7 mouse cellular contexts compared by ENCODE assay signal in genomic region chr17:35919060-35919715, GRCm38 (mm10). TPM values are rescaled to one million over a fixed set of nuclear protein-coding genes. Genes with fewer than 3 reads are reported as not detected.
DNase-seq lines count a peak whose midpoint lies in the region; ATAC-seq lines count a peak whose summit lies in the region.

No protein-coding gene starts in this region.

- H3K9ac ChIP-seq in intestine, embryonic 16.5 days (ENCODE audit: low read depth, low read length) = peak overlapping the region; percentile 71
- peak overlapping the region; percentile 99 for H3K9ac ChIP-seq in midbrain, embryonic 11.5 days (ENCODE audit: low read length)

- peaks cover 30% of the 10 kb centered on the region for H3K4me1 ChIP-seq in intestine, embryonic 16.5 days (ENCODE audit: control insufficient read depth, insufficient read depth, low read length)
- H3K4me1 ChIP-seq in midbrain, embryonic 11.5 days (ENCODE audit: control insufficient read depth, insufficient read depth, low read length) = peaks cover 21% of the 10 kb centered on the region

- intact Hi-C loops in gastrocnemius, postnatal 36 days (cut with DNase I) = no loop called here
- intact Hi-C loops in left cerebral cortex, postnatal 36 days (cut with DNase I) = loop anchor here (5.0 kb wide), 1 partner anchor 82 kb away; the partner anchor contains the start of gene Tubb5

- peak overlapping the region; percentile 98 for H3K27ac ChIP-seq in intestine, embryonic 16.5 days (ENCODE audit: low read length)
- peak overlapping the region; percentile 87 for H3K27ac ChIP-seq in midbrain, embryonic 11.5 days (ENCODE audit: low read depth, low read length)

- ATAC-seq in intestine, embryonic 16.5 days = peak; percentile 30
- ATAC-seq in midbrain, embryonic 11.5 days (ENCODE audit: low FRiP score) = peak; percentile 51

- H3K9me3 ChIP-seq in intestine, embryonic 16.5 days (ENCODE audit: control insufficient read depth, low read length) = no peaks in the 10 kb centered on the region
- no peaks in the 10 kb centered on the region for H3K9me3 ChIP-seq in midbrain, embryonic 11.5 days (ENCODE audit: control insufficient read depth, low read length)

- H3K36me3 ChIP-seq in intestine, embryonic 16.5 days (ENCODE audit: control insufficient read depth, insufficient read depth, low read length) = peaks cover 4% of the 10 kb centered on the region; the same call in 1 of the 2 replicates
- H3K36me3 ChIP-seq in midbrain, embryonic 11.5 days (ENCODE audit: control insufficient read depth, insufficient read depth, low read length) = peaks cover 10% of the 10 kb centered on the region

- H3K27me3 ChIP-seq in intestine, embryonic 16.5 days (replicated peaks; ENCODE audit: control insufficient read depth, insufficient read depth, low read length) = no peaks in the 10 kb centered on the region
- H3K27me3 ChIP-seq in midbrain, embryonic 11.5 days (ENCODE audit: control insufficient read depth, insufficient read depth, low read length) = no peaks in the 10 kb centered on the region

- H3K4me3 ChIP-seq in intestine, embryonic 16.5 days (ENCODE audit: low read length) = peak overlapping the region; percentile 75
- peak overlapping the region; percentile 77 for H3K4me3 ChIP-seq in midbrain, embryonic 11.5 days (ENCODE audit: low read depth, low read length)

- peak overlapping the region; percentile 78 for H3K4me2 ChIP-seq in intestine, embryonic 16.5 days (ENCODE audit: low read depth, low read length)
- H3K4me2 ChIP-seq in midbrain, embryonic 11.5 days = peak overlapping the region; percentile 85

- 8% methylated on average over 7 of the region's 7 CpGs for WGBS in intestine, embryonic 16.5 days
- 15% methylated on average over 7 of the region's 7 CpGs for WGBS in midbrain, embryonic 11.5 days

- peak; percentile 96 for DNase-seq in adrenal gland, adult 2 months
- peak; percentile 94 for DNase-seq in embryo, embryonic 11.5 days (ENCODE audit: low read depth, low spot score)
- DNase-seq in gastrocnemius, postnatal 36 days = peak; percentile 83 to 94
- DNase-seq in left cerebral cortex, postnatal 36 days (ENCODE audit: low spot score in 2 of 2) = peak; percentile 88 to 90
- peak; percentile 99 for DNase-seq in midbrain, embryonic 11.5 days (ENCODE audit: low spot score, missing footprints)
- peak; percentile 98 for DNase-seq in skeletal muscle tissue, adult 2 months (ENCODE audit: low read depth, low spot score)

RNA-seq across cellular contexts. Expression of gene Ppp1r10, which starts 3.0 kb away (rescaled TPM):
- total RNA-seq in adrenal gland, adult 2 months (2021) = 100 to 1,000 TPM in 1 of 2 experiments, 10 to 100 TPM in 1; 64.6 to 140 TPM
- 24.7 and 32.8 TPM in 2 replicates for polyA plus RNA-seq in adrenal gland, adult 2 months (2012; rRNA removed)
- total RNA-seq in gastrocnemius, postnatal 36 days (2021) = 10 to 100 TPM; 17.8 to 19.2 TPM
- 28.8 and 30.1 TPM in 2 replicates for polyA plus RNA-seq in intestine, embryonic 16.5 days (2015; fragmentation: Nextera tagmentation; extraction: Ambion mirVana)
- total RNA-seq in left cerebral cortex, postnatal 36 days (2021) = 10 to 100 TPM; 62.5 to 84.5 TPM
- polyA plus RNA-seq in midbrain, embryonic 11.5 days (2014; fragmentation: Nextera tagmentation; extraction: Ambion mirVana) = 44.3 TPM in 2 replicates

RNA-seq across cellular contexts. Expression of gene Mrps18b, which starts 3.0 kb away (rescaled TPM):
- total RNA-seq in adrenal gland, adult 2 months (2021) = 100 to 1,000 TPM; 111 to 114 TPM
- polyA plus RNA-seq in adrenal gland, adult 2 months (2012; rRNA removed) = 91.6 and 101 TPM in 2 replicates
- total RNA-seq in gastrocnemius, postnatal 36 days (2021) = 10 to 100 TPM; 53.8 to 55.4 TPM
- 133 and 145 TPM in 2 replicates for polyA plus RNA-seq in intestine, embryonic 16.5 days (2015; fragmentation: Nextera tagmentation; extraction: Ambion mirVana)
- total RNA-seq in left cerebral cortex, postnatal 36 days (2021) = 10 to 100 TPM; 38.0 to 46.2 TPM
- 57.1 and 61.8 TPM in 2 replicates for polyA plus RNA-seq in midbrain, embryonic 11.5 days (2014; fragmentation: Nextera tagmentation; extraction: Ambion mirVana)

RNA-seq across cellular contexts. Expression of gene Atat1, which starts 9.3 kb away (rescaled TPM):
- total RNA-seq in adrenal gland, adult 2 months (2021) = 10 to 100 TPM; 27.4 to 40.0 TPM
- polyA plus RNA-seq in adrenal gland, adult 2 months (2012; rRNA removed) = 128 and 145 TPM in 2 replicates
- total RNA-seq in gastrocnemius, postnatal 36 days (2021) = 1 to 10 TPM; 3.0 to 3.2 TPM
- polyA plus RNA-seq in intestine, embryonic 16.5 days (2015; fragmentation: Nextera tagmentation; extraction: Ambion mirVana) = 43.4 and 45.4 TPM in 2 replicates
- 10 to 100 TPM; 51.1 to 63.9 TPM for total RNA-seq in left cerebral cortex, postnatal 36 days (2021)
- polyA plus RNA-seq in midbrain, embryonic 11.5 days (2014; fragmentation: Nextera tagmentation; extraction: Ambion mirVana) = 158 and 168 TPM in 2 replicates

RNA-seq across cellular contexts. Expression of gene 2310061I04Rik, which starts 22.0 kb away (rescaled TPM):
- total RNA-seq in adrenal gland, adult 2 months (2021) = 10 to 100 TPM; 51.6 to 52.6 TPM
- polyA plus RNA-seq in adrenal gland, adult 2 months (2012; rRNA removed) = 112 and 122 TPM in 2 replicates
- total RNA-seq in gastrocnemius, postnatal 36 days (2021) = 10 to 100 TPM; 59.6 to 63.8 TPM
- polyA plus RNA-seq in intestine, embryonic 16.5 days (2015; fragmentation: Nextera tagmentation; extraction: Ambion mirVana) = 29.1 and 30.1 TPM in 2 replicates
- total RNA-seq in left cerebral cortex, postnatal 36 days (2021) = 10 to 100 TPM; 58.4 to 62.0 TPM
- 22.7 and 23.3 TPM in 2 replicates for polyA plus RNA-seq in midbrain, embryonic 11.5 days (2014; fragmentation: Nextera tagmentation; extraction: Ambion mirVana)

RNA-seq across cellular contexts. Expression of gene Dhx16, which starts 39.6 kb away (rescaled TPM):
- 10 to 100 TPM; 40.5 to 46.2 TPM for total RNA-seq in adrenal gland, adult 2 months (2021)
- polyA plus RNA-seq in adrenal gland, adult 2 months (2012; rRNA removed) = 42.6 and 46.1 TPM in 2 replicates
- 10 to 100 TPM; 10.8 to 14.2 TPM for total RNA-seq in gastrocnemius, postnatal 36 days (2021)
- 36.0 and 38.3 TPM in 2 replicates for polyA plus RNA-seq in intestine, embryonic 16.5 days (2015; fragmentation: Nextera tagmentation; extraction: Ambion mirVana)
- 10 to 100 TPM; 26.0 to 32.0 TPM for total RNA-seq in left cerebral cortex, postnatal 36 days (2021)
- 39.0 and 43.6 TPM in 2 replicates for polyA plus RNA-seq in midbrain, embryonic 11.5 days (2014; fragmentation: Nextera tagmentation; extraction: Ambion mirVana)

Comparison
In these comparisons a context has a peak if more than half of its experiments do, and no peak if none do; other contexts are left out.
1. Peak in every context shown above with its lines: DNase-seq, ATAC-seq, H3K4me3 ChIP-seq and H3K27ac ChIP-seq.
2. RNA of gene Atat1, which starts 9.3 kb away (total RNA-seq): 51.1 to 63.9 TPM in left cerebral cortex, postnatal 36 days and 27.4 to 40.0 TPM in adrenal gland, adult 2 months; 3.0 to 3.2 TPM in gastrocnemius, postnatal 36 days; every median in the first group is over 4 times any median in the second.